Mouse (Mus musculus) heart, embryonic 15.5 days (tissue): Measurements from ENCODE around the gene Usp24. TPM values are rescaled to one million over a fixed set of nuclear protein-coding genes. Genes with fewer than 3 reads are reported as not detected.

Source experiments
- polyA plus RNA-seq: library from polyadenylated mRNA; unstranded; fragments of >200 nt; fragmentation: Nextera tagmentation; extraction: Ambion mirVana; gene quantifications from 2 replicates; pipeline ENCODE4 v1.2.1, GENCODE M21; 2015

The Usp24 gene
- polyA plus RNA-seq, 1 experiment from 2014 or later = 6.6 TPM

Other genes starting within 250 kb of the Usp24 start
- gene Pcsk9, start 148.1 kb downstream of the Usp24 start, polyA plus RNA-seq = 0.59 and 1.8 TPM in 2 replicates
- gene Bsnd, start 176.1 kb downstream of the Usp24 start, polyA plus RNA-seq = not detected in 2 replicates
- gene Dhcr24, start 244.8 kb downstream of the Usp24 start, polyA plus RNA-seq = 1.9 and 2.8 TPM in 2 replicates